Mouse (Mus musculus) heart, postnatal 0 days (tissue): Measurements from ENCODE around the gene Pola2.

Experiments used
- CTCF ChIP-seq: IDR thresholded peaks from 2 replicates; pipeline ENCODE4 v1.5.1; 2016; ENCODE audit warnings: antibody characterized with exemption, control low read depth, low read depth
- EP300 ChIP-seq: IDR thresholded peaks from 2 replicates; pipeline ENCODE4 v1.6.1; 2016; ENCODE audit warnings: antibody characterized with exemption, low read depth

- no peak for TF ChIP-seq CTCF
- no peak for TF ChIP-seq EP300
Measured at GRCm38 (mm10) chr19:5950218-5950617, 13.8 kb downstream of the Pola2 start.
